Mouse (Mus musculus) c-Kit-positive CD71-positive TER-119-negative erythroid progenitor cells, embryonic 14.5 days (primary cell): Measurements from ENCODE around the gene Agpat2.
A peak's percentile ranks its signal among the peaks of the same experiment; 100 is the strongest.

Source experiments
- DNase-seq: peaks from one replicate; pipeline ENCODE4 v3.0.0-alpha.2; 2013; ENCODE audit warnings: low read depth

Gene Agpat2

DNA sequence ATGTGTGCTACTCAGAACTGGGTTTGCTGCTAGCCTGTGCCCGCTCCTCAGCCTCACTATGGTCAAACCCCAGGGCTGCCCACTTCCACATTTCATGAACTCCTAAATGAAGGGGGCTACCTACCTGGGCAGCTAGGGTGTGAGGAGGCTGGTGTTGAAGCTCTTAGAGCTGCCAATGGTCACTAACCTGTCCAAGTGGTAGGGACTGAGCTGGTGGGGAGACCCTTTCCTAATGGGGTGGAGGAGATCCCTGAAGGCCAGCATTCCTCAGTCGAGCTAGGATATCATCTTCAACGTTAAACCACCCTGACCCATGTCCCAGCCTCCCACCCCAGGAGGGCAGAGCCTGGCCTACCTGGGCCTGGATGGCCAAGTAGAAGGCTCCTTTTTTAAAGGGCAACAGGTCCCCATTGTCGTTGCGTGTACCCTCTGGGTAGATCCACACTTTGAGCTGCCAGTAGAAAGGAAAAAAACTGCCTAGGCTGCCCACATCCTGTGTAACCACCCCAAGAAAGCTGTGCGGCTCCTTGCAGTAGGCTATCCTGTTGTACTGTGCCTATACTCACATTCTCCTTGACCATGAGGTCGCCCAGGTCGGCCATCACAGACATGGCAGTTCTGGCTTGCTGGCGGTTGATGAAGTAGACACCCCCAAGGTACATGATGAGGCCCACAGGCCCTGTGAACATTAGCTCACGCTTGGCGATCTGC is 8.3 kb downstream of the Agpat2 start:
- DNase-seq: no peak

DNA sequence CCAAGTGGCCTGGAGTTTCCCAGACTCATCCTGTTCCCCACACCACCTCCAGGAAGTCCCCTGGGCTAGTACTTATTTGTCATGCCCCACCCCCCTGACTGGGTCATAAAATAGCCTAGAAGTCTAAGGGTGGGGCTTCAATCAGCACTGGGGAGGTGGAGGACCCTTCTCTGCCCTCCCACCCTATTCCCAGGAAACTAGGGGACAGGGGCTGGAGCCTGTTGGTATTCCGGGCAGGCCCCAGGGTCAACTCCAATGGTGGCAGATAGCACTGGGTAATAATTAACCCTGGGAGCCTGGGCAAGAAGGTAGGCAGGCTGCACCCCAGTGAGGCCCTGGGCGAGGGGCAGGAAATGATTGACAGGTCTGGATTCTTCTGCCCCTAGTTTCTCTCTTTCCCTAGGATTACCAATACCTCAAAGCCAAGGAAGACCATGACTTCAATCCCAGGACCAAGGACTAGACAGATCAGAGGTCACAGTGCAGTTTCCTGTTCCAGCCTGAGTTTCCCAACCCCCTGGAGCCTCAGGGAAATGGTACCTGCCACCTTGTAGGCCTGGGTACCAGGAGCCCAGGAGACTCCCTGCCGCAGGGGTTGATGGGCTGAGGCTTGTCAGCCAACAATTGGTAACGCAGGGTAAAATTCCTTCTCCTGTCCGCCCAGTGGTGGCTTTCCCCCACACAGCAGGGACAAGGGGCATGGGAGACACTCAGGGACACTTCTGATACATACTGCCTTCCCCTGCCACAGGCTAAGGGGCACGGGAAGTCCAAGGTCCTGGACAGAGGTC is 9.1 kb downstream of the Agpat2 start:
- DNase-seq: no peak

DNA sequence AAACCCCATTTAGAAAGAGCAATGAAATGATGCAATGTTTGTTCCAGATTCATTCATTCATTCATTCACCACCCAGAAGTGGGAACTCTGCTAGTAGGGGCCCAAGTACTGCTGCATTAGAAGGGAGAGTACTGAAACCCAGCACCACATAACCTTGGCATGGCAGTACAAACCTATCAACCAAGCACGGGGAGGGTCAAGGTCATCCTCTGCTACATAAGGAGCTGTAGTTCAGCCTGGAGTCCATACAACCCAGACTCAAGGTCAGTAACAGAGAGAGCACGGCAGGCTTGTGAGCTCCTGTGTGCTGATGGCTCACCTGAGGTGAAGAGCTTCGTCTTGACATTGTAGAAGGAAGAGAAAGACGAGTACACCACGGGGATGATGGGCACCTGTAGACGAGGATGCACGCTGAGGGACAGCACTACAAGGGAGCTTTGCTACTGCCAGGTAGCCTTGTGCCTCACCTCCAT is 9.7 kb downstream of the Agpat2 start:
- DNase-seq: no peak

DNA sequence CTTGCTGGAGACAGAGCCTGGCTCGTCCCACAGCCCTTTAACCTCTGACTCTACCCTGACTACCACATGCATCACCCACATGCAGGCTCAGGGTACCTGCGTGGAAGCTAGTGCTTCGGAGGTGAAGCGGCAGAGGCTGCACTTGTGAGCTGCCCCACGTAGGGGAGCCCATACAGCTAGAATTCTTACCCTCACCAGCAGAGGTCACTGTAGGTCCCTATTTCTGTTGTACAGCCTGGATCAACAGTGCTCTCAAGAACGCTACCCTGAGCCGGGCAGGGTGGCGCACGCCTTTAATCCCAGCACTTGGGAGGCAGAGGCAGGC is 10.2 kb downstream of the Agpat2 start:
- peak; percentile 69 for DNase-seq

DNA sequence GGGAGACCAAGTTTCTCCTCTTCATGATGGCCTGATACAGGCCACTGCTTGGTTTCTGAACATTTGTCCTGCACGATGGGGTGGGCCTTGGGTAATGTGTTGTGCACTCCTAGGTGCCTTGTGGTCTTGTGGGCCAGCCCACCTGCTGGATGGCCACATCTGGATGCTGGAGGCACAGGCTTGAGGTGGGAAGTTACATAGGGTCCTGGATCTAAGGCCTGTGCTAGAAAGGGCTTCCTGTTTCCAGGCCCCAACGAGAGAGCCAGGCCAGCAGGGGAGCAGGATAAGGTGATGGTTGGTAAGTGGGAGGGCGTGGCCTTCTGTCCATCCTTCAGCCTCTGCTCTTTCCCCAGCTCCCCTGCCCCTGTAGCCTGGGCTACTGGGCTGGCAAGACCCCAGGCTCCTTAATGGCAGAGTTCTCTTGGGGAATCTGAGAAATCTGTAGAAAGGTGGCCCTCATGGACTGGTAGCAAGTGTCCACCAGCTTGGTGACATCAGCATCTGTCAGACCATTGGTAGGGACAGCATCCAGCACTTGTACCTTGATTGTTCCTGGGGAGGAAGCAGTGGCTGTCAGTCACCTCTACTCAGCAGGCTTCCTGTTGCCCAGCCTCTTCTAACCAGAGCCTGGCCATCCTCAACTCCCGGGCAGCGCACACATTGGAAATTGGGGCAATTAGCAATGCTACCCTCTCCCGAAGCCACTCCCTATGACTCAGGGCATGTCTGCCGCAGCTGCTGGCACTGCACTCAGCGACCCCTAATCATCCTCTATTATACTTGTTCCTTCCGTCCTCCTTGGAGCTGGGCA is 10.8 kb downstream of the Agpat2 start:
- no peak for DNase-seq

DNA sequence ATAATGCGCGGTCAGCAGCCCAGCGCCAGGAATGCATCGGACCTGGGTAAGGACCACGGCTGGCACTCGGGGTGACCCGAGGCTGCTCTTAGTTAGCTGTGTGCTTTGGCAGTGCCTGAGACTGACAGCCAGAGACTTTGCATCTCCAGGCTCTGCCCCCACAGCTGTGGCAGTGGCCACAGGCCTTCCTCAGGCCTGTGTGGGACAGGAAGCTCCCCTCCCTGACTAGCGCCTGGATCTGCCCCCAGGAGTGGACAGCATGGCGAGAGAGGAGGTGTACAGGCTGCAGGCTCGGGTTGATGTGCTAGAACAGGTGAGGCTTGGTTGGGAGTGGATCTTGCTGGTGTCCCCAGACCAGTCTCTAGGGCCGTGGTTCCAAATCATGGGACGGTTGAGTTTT is 12.8 kb downstream of the Agpat2 start:
- DNase-seq: no peak

DNA sequence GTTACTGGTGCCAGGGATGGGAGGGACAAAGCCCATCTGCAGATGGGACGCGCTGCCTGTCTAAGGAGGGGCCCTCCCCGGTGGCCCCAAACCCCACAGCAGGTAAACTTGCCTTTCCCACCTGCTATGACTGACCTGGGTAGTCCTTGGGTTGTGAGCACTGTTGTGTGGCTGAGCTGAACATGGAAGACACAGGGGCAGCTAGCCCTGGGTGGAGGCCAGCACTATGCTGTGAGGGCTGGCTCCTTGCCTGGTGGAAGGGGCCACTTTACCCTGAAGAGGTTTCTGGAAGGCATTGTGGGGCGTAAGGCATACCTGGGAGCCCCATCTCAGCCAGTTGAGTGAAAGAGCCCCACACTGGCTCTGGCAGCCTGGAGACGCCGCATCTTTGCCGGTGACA is 13.3 kb downstream of the Agpat2 start:
- DNase-seq: no peak

DNA sequence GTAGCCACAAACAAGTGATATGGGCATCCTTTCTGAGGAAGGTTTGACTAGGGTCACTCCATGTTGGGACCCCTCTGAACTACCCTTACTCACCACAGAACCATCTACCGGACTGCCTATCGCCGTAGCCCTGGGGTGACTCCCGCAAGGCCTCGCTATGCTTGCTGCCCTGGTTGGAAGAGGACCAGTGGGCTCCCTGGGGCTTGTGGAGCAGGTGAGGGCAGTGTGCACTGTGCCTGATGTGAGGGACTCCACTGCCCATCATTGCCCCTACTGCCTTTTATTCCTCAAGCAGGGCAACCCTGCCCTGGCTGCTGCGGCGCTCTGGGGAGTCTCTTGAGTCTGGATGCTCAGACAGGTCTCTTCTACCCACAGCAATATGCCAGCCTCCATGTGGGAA is 13.9 kb downstream of the Agpat2 start:
- DNase-seq: no peak

DNA sequence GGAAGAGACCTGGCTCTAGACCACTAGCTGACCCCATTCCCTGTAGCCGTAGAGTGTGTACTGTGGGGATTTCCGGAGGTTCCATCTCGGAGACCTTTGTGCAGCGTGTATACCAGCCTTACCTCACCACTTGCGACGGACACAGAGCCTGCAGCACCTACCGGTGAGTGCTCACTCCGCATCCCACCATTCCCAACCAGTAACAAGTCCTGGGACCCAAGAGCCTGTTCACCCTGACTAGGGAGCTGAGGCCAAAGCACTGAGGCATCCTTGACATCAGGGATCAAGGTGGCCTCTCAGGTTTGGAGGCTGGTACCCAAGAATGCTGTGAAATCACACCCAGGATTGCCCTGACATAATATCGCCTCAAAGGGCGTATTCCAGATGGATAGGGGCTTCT is 14.9 kb downstream of the Agpat2 start:
- DNase-seq: no peak

DNA sequence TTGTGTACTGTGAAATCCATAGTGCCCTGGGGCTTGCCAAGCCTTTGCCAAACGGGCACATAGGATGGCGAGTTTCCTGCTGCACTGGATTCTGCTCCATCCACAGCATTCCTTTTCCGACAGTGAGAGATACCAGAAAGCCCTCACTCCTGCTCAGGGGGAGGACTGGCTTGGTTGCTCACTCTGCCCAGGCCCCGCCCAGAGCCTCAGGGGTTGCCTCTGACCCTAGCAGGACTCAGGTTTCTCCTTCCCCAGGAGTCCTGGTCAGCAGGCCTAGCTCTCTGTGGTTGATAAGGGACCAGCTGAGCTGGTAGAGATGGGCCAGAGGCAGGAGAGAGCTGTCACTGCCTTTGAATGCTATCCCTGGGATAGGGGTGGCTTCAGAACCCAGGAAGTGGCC is 15.6 kb downstream of the Agpat2 start:
- DNase-seq: no peak

DNA sequence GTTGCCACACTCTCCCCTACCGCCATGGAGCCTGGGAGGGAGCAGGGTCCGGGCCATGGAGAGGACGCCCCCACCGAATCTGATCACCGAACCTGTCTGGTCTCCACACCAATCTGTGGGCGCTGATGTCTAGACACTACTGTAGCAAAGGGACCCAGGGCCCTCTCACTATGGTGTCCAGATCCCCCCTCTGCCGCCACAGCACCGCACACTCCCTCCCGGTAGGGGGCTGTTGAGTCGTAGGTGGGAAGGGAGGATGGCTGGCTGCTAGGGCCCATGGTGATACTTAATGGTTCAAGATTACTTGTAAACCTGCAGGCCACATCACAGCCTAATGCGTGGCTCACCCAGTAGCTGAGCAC is 17.2 kb downstream of the Agpat2 start:
- peak; percentile 43 for DNase-seq

DNA sequence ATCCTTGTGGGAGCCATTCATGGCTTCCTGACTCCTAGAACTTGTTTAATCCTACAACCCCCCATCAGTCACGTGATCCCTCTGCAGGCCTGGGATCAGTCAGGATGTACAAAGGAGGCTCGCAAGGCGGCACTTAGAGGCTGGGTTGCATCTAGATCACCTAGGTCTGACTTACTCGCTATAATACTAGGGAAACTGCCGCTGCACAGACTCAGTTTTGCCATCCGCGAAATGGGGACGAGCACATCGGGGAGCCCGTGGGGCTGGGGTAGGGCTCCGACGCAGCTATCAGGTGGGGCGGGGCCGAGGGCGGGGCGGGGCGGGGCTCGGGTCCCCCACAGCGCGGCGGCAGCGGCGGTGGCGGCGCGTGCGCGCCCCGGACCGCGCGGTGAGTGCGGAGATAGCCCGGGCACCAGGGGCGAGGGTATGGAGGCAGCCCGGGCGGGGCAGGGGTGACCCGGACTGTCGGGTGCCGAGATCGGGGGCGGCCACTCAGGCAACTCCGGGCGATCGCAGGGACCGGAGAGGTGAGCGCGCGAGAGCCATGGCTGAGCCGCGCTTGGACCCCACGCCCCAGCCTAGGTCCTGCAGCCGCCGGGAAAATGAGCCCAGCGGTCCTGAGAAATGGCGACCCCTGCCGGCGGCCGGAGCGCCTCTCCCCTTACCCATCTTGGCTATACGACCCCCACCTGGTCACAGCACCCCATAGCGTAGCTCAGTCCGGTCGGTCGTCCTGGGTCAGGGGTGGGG is 17.7 kb downstream of the Agpat2 start, which contains the start of gene Gm20532:
Gm20532 (plus strand) TSS at position 346 of the 750 bp plus-strand sequence.
- peak; percentile 43 for DNase-seq

DNA sequence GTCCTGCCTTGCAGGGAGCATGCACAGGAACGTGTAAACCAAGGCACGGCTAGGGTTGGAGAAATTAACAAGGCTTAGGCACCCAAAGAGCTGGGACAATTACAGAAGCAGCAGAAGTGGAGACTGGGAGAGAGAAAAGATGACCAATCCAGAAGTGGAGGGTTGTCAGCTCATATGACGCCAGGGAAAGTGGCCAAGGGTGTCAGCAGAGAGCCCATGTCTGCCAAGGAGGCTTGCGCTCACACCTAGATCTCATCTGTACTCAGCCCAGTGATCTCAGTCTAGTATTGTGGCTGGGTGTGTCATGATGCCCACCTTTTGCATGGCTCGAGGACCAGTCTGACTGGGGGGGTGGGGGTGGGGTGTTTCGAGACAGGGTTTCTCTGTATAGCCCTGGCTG is 18.5 kb downstream of the Agpat2 start:
- no peak for DNase-seq

DNA sequence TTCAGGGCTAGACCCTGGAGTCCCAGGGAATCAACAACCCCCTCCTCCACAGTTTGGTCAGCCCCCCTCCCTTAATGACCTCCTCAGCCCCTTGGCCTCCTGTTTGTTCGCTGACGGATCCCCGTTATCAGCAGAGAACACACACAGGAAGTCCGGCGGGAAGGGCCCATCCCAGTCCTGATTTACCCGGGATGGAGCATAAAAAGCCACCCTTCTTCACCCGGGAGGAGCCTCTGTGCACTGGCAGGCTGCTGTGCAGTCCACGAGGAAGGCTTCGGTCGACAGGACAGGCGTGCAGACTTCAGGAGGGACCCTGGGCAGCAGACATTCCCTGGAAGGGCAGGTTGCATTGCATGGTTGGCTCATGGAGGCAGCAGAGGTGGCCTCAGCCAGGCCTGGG is 20.6 kb downstream of the Agpat2 start:
- no peak for DNase-seq

DNA sequence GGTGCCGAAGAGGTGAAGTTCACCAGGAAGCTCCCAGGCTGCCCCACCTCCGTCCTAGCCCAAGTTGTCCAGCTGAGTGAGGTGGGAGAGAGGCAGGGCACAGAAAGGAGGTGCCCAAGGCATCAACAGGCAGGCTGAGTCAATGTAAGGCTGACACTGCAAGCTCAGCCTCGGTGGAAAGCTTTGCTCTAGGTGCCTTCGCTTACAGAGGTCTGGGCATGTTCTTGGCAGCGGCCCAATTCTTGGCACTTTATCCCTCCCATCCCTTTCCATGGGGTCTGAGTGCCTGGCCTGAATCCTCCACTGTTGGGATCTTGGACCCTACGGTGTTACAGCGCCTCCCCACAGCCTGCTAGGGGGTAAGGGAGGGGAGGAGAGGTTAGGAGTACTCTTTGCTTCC is 21.5 kb downstream of the Agpat2 start:
- DNase-seq: no peak

DNA sequence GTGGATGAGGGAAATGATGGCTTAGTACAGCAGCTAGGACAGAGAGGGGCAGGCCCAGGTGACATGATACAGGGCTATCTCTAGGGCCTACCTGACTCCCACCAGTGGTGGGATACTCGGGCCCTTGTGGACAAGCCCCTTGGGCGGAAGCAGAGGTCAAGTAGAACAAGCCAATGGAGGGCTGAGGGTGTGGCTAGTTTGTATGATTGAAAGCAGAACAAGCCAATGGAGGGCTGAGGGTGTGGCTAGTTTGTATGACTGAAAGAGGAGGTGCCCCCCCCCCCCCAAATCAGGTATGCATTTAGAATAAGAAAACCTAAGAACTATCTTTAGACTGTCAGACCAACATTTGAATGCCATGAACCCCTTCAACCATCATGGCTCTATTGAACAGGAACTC is 22.0 kb downstream of the Agpat2 start:
- no peak for DNase-seq

DNA sequence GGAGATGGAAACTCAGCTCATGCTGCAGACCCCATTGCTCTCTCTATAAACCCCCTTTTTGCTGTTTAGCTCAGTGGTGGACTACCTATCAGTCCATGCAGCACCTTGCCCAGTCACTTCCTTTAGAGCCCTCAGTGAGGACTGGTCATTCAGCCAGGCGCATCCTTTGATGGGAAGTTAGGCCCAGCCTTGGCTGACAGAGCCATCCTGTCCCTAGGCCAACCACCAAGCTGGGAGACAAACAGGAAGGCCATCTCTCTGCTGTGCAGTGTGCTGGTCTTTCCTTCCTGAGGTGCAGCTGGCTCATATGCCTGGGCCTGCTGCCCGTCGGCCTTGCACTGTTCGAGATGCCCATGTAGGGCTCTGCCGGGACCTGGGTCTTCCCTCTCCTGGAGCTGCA is 23.5 kb downstream of the Agpat2 start:
- no peak for DNase-seq

DNA sequence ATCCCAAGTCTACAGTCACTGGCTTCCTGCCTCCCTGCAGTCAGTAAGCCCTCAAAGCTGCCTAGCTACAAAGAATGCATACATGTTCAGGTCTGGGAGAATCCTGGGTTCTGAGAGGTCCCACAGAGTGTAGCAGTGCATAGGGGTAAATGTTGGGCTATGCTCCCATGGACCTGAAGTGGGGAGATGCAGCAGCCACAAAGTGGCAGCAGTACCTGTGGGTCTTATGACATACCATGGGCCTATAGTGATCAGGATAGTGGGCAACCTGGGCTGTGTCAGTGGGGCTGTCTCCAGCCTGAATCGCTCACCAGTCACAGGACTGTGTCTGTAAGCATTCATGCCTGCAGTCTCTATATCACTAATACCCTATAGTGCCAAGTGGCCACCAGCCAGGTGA is 24.5 kb downstream of the Agpat2 start, which contains the start of gene Egfl7:
Egfl7 (plus strand) TSS at position 301 of the 400 bp plus-strand sequence.
- no peak for DNase-seq

DNA sequence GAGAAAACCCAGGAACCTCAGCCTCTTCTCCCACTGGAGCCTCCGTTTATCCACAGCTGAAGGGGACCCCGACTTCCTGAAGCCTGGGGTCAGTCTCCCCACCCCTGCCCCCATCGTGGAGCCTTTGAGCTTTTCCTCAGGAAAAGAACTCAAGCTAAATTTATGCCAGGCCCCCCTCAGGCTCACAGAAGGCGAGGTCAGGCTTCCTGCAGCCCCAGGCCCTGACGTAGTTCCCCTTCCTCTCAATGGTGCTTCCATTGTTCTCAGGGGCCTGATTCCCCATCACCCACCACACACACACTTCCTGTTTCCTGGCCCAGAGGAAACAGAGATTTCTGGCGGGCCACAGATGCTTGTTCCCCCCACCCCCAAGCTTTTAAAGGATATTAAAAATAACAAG is 25.8 kb downstream of the Agpat2 start:
- no peak for DNase-seq

DNA sequence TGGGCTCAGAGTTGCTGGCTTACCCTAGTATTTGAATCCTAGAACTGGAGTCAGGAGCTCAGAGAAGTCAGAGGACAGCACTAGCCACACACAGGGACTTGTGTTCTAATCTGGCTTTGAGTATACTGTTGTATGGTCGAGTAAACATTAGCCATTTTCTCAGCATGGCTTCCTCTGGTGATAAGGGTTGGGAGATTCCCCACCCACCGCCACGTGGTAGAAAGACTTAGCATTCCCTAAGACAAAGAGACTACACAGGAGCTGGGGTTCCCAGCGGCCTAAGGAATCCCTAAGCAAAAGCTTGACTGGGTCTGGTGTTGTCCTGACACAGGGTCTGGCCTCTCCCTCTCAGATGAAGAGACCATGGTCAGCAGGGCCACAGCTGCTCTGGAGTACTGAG is 27.8 kb downstream of the Agpat2 start:
- peak; percentile 40 for DNase-seq

DNA sequence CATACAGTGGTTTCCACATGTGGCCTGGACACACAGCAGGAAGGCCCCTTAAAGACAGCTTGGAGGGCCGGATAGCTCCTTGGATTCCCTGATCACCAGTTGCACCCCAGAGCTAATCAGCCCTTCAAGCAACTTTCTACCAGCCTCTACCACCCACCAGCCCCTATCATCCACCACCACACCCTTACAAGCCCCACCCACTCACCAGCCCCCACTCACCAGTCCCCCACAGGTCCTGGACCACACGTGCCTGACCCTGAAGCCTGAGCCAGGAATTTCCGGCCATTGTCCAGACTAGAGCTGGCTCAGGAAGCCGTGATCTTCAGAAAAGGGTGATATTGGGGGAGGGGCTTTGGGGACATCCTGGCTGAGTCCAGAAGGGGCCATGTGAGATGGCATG is 28.4 kb downstream of the Agpat2 start:
- DNase-seq: peak; percentile 35

DNA sequence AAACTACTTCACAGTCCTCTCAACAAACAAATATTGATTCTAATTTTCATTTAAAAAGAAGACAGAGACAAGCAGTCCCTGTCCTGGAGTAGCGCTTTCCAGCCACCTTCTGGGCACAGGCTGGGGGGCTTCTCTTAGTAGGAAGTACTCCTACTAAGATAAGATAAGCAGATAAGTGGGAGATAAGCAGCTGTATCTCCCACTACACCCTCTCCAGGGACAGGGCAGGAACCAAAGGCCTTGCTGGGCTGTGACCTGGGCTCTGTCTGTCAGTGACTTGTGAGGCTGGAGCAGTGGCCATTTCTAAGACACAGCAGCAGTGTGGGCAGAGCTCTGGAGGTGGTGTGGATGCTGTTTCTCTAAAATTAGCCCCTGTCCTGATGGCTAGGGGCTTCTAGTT is 28.8 kb downstream of the Agpat2 start:
- DNase-seq: no peak
